Mouse (Mus musculus) heart, embryonic 11.5 days (tissue): ENCODE results near the gene Gm13128. TPM values are rescaled to one million over a fixed set of nuclear protein-coding genes. Genes with fewer than 3 reads are reported as not detected.

Experiments
- polyA plus RNA-seq: library from polyadenylated mRNA; unstranded; fragments of >200 nt; fragmentation: Nextera tagmentation; extraction: Ambion mirVana; gene quantifications from 2 replicates; pipeline ENCODE4 v1.2.1, GENCODE M21; 2014

Gene Gm13128
- polyA plus RNA-seq, 1 experiment from 2014 or later, result not detected

Other genes with a start within 250 kb of the Gm13128 start
- gene Gm13102, start 223.8 kb upstream of the Gm13128 start, polyA plus RNA-seq, result not detected in 2 replicates
- not detected in 2 replicates for gene Oog3, start 167.6 kb upstream of the Gm13128 start, polyA plus RNA-seq
- not detected in 2 replicates for gene Oog2, start 139.5 kb upstream of the Gm13128 start, polyA plus RNA-seq
- not detected in 2 replicates for gene C87977, start 116.9 kb upstream of the Gm13128 start, polyA plus RNA-seq
- not detected in 2 replicates for gene Pramel5, start 49.8 kb upstream of the Gm13128 start, polyA plus RNA-seq
- not detected in 2 replicates for gene Gm13119, start 27.7 kb downstream of the Gm13128 start, polyA plus RNA-seq
- not detected in 2 replicates for gene Pramef20, start 47.7 kb downstream of the Gm13128 start, polyA plus RNA-seq
- gene Pramef12, start 78.2 kb downstream of the Gm13128 start, polyA plus RNA-seq, result not detected in 2 replicates
- gene 1700012P22Rik, start 108.5 kb downstream of the Gm13128 start, polyA plus RNA-seq, result not detected in 2 replicates
- gene Gm9944, start 123.1 kb downstream of the Gm13128 start, polyA plus RNA-seq, result not detected in 2 replicates
- gene Aadacl3, start 133.5 kb downstream of the Gm13128 start, polyA plus RNA-seq, result not detected in 2 replicates
- gene 9430007A20Rik, start 189.6 kb downstream of the Gm13128 start, polyA plus RNA-seq, result not detected in 2 replicates
- gene Gm13124, start 234.9 kb downstream of the Gm13128 start, polyA plus RNA-seq, result not detected in 2 replicates